Mouse (Mus musculus): Measurements from ENCODE around the gene Crybg3.

DNA sequence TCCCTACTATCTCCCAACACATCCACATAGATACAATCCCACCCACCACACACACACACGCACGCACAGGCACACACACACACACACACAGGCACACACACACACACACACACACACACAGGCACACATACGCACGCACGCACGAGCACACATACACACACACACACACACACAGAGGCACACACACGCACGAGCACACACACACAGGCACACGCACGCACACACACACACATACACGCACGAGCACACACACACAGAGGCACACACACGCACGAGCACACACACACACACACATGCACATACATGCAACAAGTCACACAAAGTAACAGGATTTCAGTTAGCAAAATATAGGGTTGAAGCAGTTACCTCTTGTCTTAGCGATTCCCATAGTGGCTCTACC, 51.1 kb downstream of the Crybg3 start:
- TF ChIP-seq POLR2A (IDR thresholded peaks at IDR 0.05; ENCODE audit: insufficient read length, low read depth): no peak
- no peak for TF ChIP-seq USF1 (IDR thresholded peaks at IDR 0.05; ENCODE audit: low read depth)
- no peak for TF ChIP-seq TCF12 (IDR thresholded peaks at IDR 0.05; ENCODE audit: insufficient read depth, poor library complexity, severe bottlenecking)
- TF ChIP-seq POLR2AphosphoS2 (IDR thresholded peaks at IDR 0.05; ENCODE audit: insufficient read length, low read depth): no peak
- TF ChIP-seq E2F4 (IDR thresholded peaks at IDR 0.05; ENCODE audit: insufficient read depth): no peak
- no peak for TF ChIP-seq MYOD1 (IDR thresholded peaks at IDR 0.05; ENCODE audit: control insufficient read depth in 1 of 3, insufficient read length in 2 of 3, low read depth in 2 of 3)
- no peak for TF ChIP-seq CEBPB (IDR thresholded peaks at IDR 0.05; ENCODE audit: insufficient read depth, poor library complexity, severe bottlenecking)
